Mouse (Mus musculus) lung, postnatal 4 days (tissue): ENCODE results near the gene Cat.
A peak's percentile ranks its signal among the peaks of the same experiment; 100 is the strongest.

ENCODE experiments used
- DNase-seq, 2 experiments: peaks; one replicate each; pipeline ENCODE4 v3.0.0; 2021

Gene Cat

DNA sequence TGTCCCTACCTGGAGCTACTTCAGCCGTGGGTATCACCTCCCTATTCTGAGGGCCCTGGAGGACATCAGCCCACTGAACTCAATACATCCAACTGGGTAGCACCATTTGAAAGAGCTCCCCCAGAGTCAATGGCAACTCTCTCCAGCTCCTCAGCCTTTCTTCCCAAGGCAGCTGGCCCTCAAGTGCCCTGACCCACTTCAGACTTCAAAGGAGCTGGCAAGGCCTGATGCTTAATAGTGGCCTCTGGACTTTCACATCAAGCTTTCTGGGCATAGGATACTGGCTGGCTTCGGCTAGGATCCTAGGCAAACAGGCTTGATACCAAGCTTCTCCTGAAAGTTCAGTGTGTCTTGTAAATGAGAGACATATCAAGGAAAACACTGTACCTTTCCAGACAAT, 49.9 kb downstream of the Cat start:
- DNase-seq = peak; percentile 67 to 82

DNA sequence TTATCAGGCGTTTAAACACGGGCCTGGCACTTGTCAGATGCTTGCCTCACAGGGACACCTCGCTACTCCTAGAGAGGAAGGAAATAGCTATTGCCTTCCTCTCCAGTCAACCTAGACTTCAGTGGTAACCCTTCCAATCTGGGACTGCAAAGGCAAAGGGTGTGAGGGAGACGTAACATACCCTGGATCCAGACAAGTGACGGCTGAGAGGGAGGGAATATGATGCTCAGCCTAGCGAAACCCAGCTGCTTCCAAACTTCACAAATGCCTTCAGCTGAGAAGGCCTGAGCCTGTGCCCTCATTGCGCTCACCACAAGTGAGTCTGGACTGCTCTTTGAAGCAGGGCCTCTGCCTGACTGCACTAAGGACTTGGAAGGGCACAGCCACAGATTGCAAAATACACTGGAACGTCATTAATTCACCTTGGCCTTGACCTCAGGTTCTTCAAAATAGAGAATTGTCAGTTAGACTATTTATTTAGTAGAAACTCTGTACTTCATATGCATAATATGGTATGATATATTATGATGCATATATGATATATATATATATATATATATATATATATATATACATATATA, 52.2 kb downstream of the Cat start:
- DNase-seq = peak in 1 of 2 experiments; percentile 42

- DNase-seq = no peak
These were observed 54.2 kb downstream of the Cat start for GRCm38 (mm10) chr2:103430712-103431111.

- DNase-seq = no peak
These were observed 56.6 kb downstream of the Cat start for GRCm38 (mm10) chr2:103428356-103428755.

DNA sequence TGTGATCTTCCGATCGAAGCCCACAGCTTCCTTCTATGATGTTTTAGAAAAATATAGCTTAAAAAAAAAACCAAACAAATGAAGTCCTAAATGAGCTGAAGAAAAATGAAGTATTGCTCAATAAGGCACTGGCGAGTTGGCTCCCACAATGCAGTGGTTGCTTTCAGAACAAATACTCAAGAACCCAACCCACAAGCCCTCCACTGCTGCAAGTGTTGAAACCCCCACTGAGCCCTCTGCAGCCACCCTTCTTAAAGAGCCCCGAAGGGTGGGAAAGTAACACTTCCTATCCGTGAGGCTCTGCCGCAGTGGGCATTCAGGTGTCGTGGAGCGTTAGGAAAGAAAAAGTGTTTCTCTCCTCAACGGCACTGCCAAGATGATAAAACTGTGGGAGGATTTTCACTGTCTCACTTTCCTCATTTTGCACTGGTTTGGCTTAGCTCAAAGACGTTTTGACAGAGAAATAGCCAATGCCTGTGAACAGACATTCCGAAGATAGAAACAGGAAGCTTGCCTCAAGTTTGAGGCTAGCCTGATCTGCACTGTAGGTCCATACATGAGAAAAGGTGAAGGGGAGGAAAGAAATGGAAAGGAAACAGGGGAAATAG, 59.4 kb downstream of the Cat start:
- peak; percentile 48 to 65 for DNase-seq

GRCm38 (mm10) chr2:103424349-103425026, 60.5 kb downstream of the Cat start:
- peak; percentile 72 to 77 for DNase-seq

- peak in 1 of 2 experiments; percentile 36 for DNase-seq
These were observed 61.1 kb downstream of the Cat start for GRCm38 (mm10) chr2:103423884-103424283.

DNA sequence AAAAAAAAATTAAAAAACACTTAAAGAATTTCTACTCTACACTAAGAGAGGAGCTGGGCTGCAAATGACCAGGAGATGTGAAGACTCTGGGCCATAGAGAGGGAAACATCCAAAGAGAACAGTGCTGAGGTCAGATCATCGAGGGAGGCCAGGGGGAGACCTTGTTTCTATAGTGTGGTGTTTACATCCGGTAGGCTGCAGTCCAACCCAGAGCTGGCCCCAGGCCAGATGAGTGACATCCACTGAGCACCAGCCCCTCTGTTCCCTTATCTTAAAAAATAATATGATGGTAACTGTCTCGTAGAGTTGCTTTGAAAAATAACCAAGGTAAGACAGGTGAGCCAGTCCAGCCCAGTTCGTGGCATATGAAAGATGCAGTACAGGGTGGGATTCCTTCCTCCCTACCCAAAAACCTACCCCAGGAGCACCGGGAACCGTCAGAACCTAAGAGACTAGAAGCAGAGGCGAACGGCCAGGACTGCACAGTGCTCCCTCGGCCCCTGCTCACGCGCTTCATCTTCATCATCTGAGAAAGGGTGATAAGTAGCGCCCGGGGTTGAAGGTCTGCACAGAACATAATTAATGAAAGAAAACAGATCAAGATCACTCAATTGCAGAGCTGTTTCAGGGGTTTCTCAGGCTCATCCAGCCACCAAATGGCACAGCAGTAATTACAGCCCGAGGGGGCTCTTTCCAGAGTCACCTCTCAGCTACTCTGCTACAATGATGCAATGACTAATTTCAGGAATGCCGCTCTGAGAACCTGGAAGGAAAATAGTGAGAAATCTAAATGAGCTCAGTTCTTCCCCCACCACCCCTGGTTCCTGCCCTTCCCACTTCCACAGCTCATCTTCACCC, 64.1 kb downstream of the Cat start:
- DNase-seq = peak in 1 of 2 experiments; percentile 59

GRCm38 (mm10) chr2:103415774-103416173, 69.2 kb downstream of the Cat start:
- DNase-seq = no peak

GRCm38 (mm10) chr2:103413381-103413780, 71.6 kb downstream of the Cat start:
- DNase-seq = no peak

- no peak for DNase-seq
These were observed 73.1 kb downstream of the Cat start for GRCm38 (mm10) chr2:103411816-103412215.

DNA sequence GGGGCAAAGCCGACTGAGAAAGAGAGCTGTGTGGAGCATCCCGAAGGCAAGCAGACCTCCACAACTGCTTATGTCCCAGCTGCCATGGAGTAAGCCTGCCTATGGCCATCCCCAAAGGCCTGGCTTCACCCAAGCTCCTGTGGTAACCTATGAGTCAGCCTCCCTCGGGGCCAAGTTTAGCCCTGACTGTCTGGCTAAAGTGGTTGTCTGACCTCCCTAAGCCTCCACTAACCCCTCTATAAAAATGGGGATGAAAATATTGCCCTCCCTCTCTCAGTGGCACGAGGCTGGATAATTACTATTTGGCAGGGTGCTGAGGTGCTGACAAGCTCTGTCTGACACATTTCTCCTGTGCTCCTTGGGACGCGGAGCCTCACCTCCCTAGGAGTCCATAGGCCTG, 73.6 kb downstream of the Cat start, which contains the start of gene Elf5:
Gene Elf5 (plus strand): TSS at position 341 of the 400 bp plus-strand sequence.
- no peak for DNase-seq

GRCm38 (mm10) chr2:103406239-103406638, 78.7 kb downstream of the Cat start:
- no peak for DNase-seq
